In genomic region chr4:129792666-129793202, GRCm38 (mm10) we compare ENCODE assay signal across 23 mouse cellular contexts. TPM values are rescaled to one million over a fixed set of nuclear protein-coding genes. Genes with fewer than 3 reads are reported as not detected.
A peak's percentile ranks its signal among the peaks of the same experiment; 100 is the strongest.
DNase-seq lines count a peak whose midpoint lies in the region; ATAC-seq lines count a peak whose summit lies in the region.
"Had no signal": no experiment of that assay in that cellular context is flagged by ENCODE, and none has a peak within 500 bp of the region (broad histone marks: within the 10 kb centered on the region; RNA-seq: fewer than 3 reads in every experiment).

No protein-coding gene starts in this region.

- no peak for ATAC-seq in megakaryocyte, adult 5-6 weeks (ENCODE audit: poor library complexity, severe bottlenecking)
- ATAC-seq in granulocyte monocyte progenitor cell, adult 5-6 weeks (replicated peaks; ENCODE audit: poor library complexity, severe bottlenecking), result 0 out of 2 replicates have a peak, but pooled peaks have one; percentile 9
- peak; percentile 51 for ATAC-seq in liver, embryonic 13.5 days (ENCODE audit: low read depth)
- no peak for ATAC-seq in frontal cortex, adult (ENCODE audit: low TSS enrichment)
- ATAC-seq: forebrain, embryonic 14.5 days; midbrain, embryonic 16.5 days had no signal

- peak overlapping the region; percentile 60 for H3K27ac ChIP-seq in liver, embryonic 13.5 days
- H3K27ac ChIP-seq: embryonic facial prominence, embryonic 15.5 days; hindbrain, embryonic 13.5 days; limb, embryonic 13.5 days; neural tube, embryonic 13.5 days had no signal

- WGBS in liver, embryonic 13.5 days (ENCODE audit: insufficient replicate concordance), result 20% methylated on average over 7 of the region's 7 CpGs

- peak overlapping the region; percentile 6; the same call in 1 of the 2 replicates for H3K4me2 ChIP-seq in liver, embryonic 13.5 days
- H3K4me2 ChIP-seq: embryonic facial prominence, embryonic 15.5 days; heart, embryonic 12.5 days; hindbrain, embryonic 13.5 days; limb, embryonic 13.5 days; neural tube, embryonic 13.5 days; stomach, embryonic 15.5 days had no signal

- H3K36me3 ChIP-seq in megakaryocyte, embryonic 14.5 days (replicated peaks; ENCODE audit: low read length), result peaks cover 6% of the 10 kb centered on the region
- no peaks in the 10 kb centered on the region for H3K36me3 ChIP-seq in liver, embryonic 13.5 days
- H3K36me3 ChIP-seq: embryonic facial prominence, embryonic 15.5 days; heart, embryonic 12.5 days; hindbrain, embryonic 13.5 days; limb, embryonic 13.5 days; neural tube, embryonic 13.5 days; stomach, embryonic 15.5 days had no signal

- DNase-seq in liver, embryonic 13.5 days, result no peak
- no peak for DNase-seq in cerebellum, adult 18-20 months
- no peak for DNase-seq in cerebellum, adult 11 months
- no peak for DNase-seq in kidney, postnatal 14 days
- DNase-seq: adrenal gland, postnatal 14 days; cerebellum, adult 11-12 months; kidney, adult 18-20 months; lung, adult 18-20 months; lung, postnatal 10 days; thymus, postnatal 25 days had no signal

- no peaks in the 10 kb centered on the region for H3K27me3 ChIP-seq in megakaryocyte, embryonic 14.5 days (replicated peaks)
- H3K27me3 ChIP-seq in liver, embryonic 13.5 days, result no peaks in the 10 kb centered on the region
- H3K27me3 ChIP-seq: embryonic facial prominence, embryonic 15.5 days; heart, embryonic 12.5 days; limb, embryonic 13.5 days; stomach, embryonic 15.5 days had no signal

- H3K4me3 ChIP-seq in megakaryocyte, embryonic 14.5 days (replicated peaks), result peak overlapping the region; percentile 72
- no peak overlapping the region for H3K4me3 ChIP-seq in liver, embryonic 13.5 days (replicated peaks)
- H3K4me3 ChIP-seq: embryonic facial prominence, embryonic 15.5 days; heart, embryonic 12.5 days; hindbrain, embryonic 13.5 days; limb, embryonic 13.5 days; myocyte; neural tube, embryonic 13.5 days; stomach, embryonic 15.5 days had no signal

- H3K9ac ChIP-seq in liver, embryonic 13.5 days, result peak overlapping the region; percentile 13; the same call in 1 of the 2 replicates
- H3K9ac ChIP-seq: embryonic facial prominence, embryonic 15.5 days; heart, embryonic 12.5 days; hindbrain, embryonic 13.5 days; limb, embryonic 13.5 days; neural tube, embryonic 13.5 days; stomach, embryonic 15.5 days had no signal

- peaks cover 5% of the 10 kb centered on the region for H3K9me3 ChIP-seq in megakaryocyte, embryonic 14.5 days
- H3K9me3 ChIP-seq in liver, embryonic 13.5 days (replicated peaks), result no peaks in the 10 kb centered on the region
- H3K9me3 ChIP-seq: embryonic facial prominence, embryonic 15.5 days; heart, embryonic 12.5 days; hindbrain, embryonic 13.5 days; limb, embryonic 13.5 days; neural tube, embryonic 13.5 days; stomach, embryonic 15.5 days had no signal

- H3K4me1 ChIP-seq in megakaryocyte, embryonic 14.5 days, result peaks cover 59% of the 10 kb centered on the region
- H3K4me1 ChIP-seq in liver, embryonic 13.5 days (replicated peaks), result peaks cover 57% of the 10 kb centered on the region

RNA-seq across cellular contexts. Expression of gene Ptp4a2, which starts 18.3 kb away (rescaled TPM):
- polyA plus RNA-seq in megakaryocyte, embryonic 14.5 days (2012; ENCODE audit: insufficient read depth, low replicate concordance), result 14.5 and 30.1 TPM in 2 replicates
- total RNA-seq in megakaryocyte, adult 5-6 weeks (2015), result 363 and 365 TPM in 2 replicates
- total RNA-seq in megakaryocyte, adult 5-6 weeks (2017), result 430 and 463 TPM in 2 replicates
- 277 and 304 TPM in 2 replicates for total RNA-seq in granulocyte monocyte progenitor cell, adult 5-6 weeks (2014; fragmentation: Nextera tagmentation)
- total RNA-seq in granulocyte monocyte progenitor cell, adult 5-6 weeks (2017), result 345 and 391 TPM in 2 replicates
- polyA plus RNA-seq in liver, embryonic 13.5 days (2015; fragmentation: Nextera tagmentation; extraction: Ambion mirVana), result 236 and 269 TPM in 2 replicates

RNA-seq across cellular contexts. Expression of gene Khdrbs1, which starts 50.6 kb away (rescaled TPM):
- 67.0 and 99.6 TPM in 2 replicates for polyA plus RNA-seq in megakaryocyte, embryonic 14.5 days (2012; ENCODE audit: insufficient read depth, low replicate concordance)
- 83.6 and 94.7 TPM in 2 replicates for total RNA-seq in megakaryocyte, adult 5-6 weeks (2015)
- 69.9 and 89.8 TPM in 2 replicates for total RNA-seq in megakaryocyte, adult 5-6 weeks (2017)
- total RNA-seq in granulocyte monocyte progenitor cell, adult 5-6 weeks (2014; fragmentation: Nextera tagmentation), result 98.7 and 104 TPM in 2 replicates
- 82.8 and 84.2 TPM in 2 replicates for total RNA-seq in granulocyte monocyte progenitor cell, adult 5-6 weeks (2017)
- 37.6 and 41.5 TPM in 2 replicates for polyA plus RNA-seq in liver, embryonic 13.5 days (2015; fragmentation: Nextera tagmentation; extraction: Ambion mirVana)

Comparison
In these comparisons a context has a peak if more than half of its experiments do, and no peak if none do; other contexts are left out.
1. ATAC-seq: peak in granulocyte monocyte progenitor cell, adult 5-6 weeks (single experiment) and liver, embryonic 13.5 days (single experiment); none in megakaryocyte, adult 5-6 weeks (single experiment) and frontal cortex, adult (single experiment).